Mouse (Mus musculus) embryonic facial prominence, embryonic 14.5 days (tissue): ENCODE measurements around the gene Top3a. TPM values are rescaled to one million over a fixed set of nuclear protein-coding genes. Genes with fewer than 3 reads are reported as not detected.

Experiments
- ATAC-seq: fragments of 200-750 bp; cut with Nextera tagmentation; 2 replicates; pipeline ENCODE4 v1.8.0; 2017; ENCODE audit warnings: low read depth, moderate number of reproducible peaks, moderate TSS enrichment
- DNase-seq: peaks from one replicate; pipeline ENCODE4 v3.0.0-alpha.2; 2015; ENCODE audit warnings: low spot score
- H3K27ac ChIP-seq: fragments of 300-500 bp; sonication (generic); replicated peaks from 2 replicates; pipeline ENCODE4 v1.5.1; 2014; ENCODE audit warnings: low read depth, mild to moderate bottlenecking, low read length, moderate library complexity
- H3K27me3 ChIP-seq: fragments of 300-500 bp; sonication (generic); replicated peaks from 2 replicates; pipeline ENCODE4 v1.6.1; 2014; ENCODE audit warnings: low read length; ENCODE audit not compliant: control insufficient read depth, insufficient read depth
- H3K36me3 ChIP-seq: fragments of 300-500 bp; sonication (generic); 2 replicates; pipeline ENCODE4 v1.6.1; 2014; ENCODE audit warnings: low read length, mixed read lengths; ENCODE audit not compliant: control insufficient read depth, insufficient read depth
- H3K4me1 ChIP-seq: fragments of 300-500 bp; sonication (generic); 2 replicates; pipeline ENCODE4 v1.6.1; 2014; ENCODE audit warnings: antibody characterized with exemption, low read length; ENCODE audit not compliant: control insufficient read depth, insufficient read depth
- H3K4me2 ChIP-seq: fragments of 300-500 bp; sonication (generic); 2 replicates; pipeline ENCODE4 v1.6.1; 2014; ENCODE audit warnings: low read depth, mild to moderate bottlenecking, low read length, moderate library complexity, mixed read lengths
- H3K4me3 ChIP-seq: fragments of 300-500 bp; sonication (generic); 2 replicates; pipeline ENCODE4 v1.5.1; 2014; ENCODE audit warnings: low read depth, mild to moderate bottlenecking, low read length
- H3K9ac ChIP-seq: fragments of 300-500 bp; sonication (generic); 2 replicates; pipeline ENCODE4 v1.6.1; 2014; ENCODE audit warnings: low read depth, mild to moderate bottlenecking, low read length, moderate library complexity, mixed read lengths
- H3K9me3 ChIP-seq: fragments of 300-500 bp; sonication (generic); 2 replicates; pipeline ENCODE4 v1.6.1; 2016; ENCODE audit warnings: low read length; ENCODE audit not compliant: control insufficient read depth
- WGBS: fragments of 180-500 bp; shearing (Covaris S2); extraction: QIAGEN DNeasy Blood & Tissue Kit; methylation state at CpG from one replicate; pipeline ENCODE4 v1.1.7; 2014; 5-methylcytosine and 5-hydroxymethylcytosine counted together
- polyA plus RNA-seq: library from polyadenylated mRNA; unstranded; fragments of >200 nt; fragmentation: Nextera tagmentation; extraction: Ambion mirVana; gene quantifications from 2 replicates; pipeline ENCODE4 v1.2.1, GENCODE M21; 2014

The Top3a gene
- polyA plus RNA-seq, 1 experiment from 2014 or later, result 12.1 TPM

- no peaks in the 10 kb centered on the region for H3K9me3 ChIP-seq
- no peak for DNase-seq
- no peak overlapping the region for H3K4me2 ChIP-seq
- no peaks in the 10 kb centered on the region for H3K27me3 ChIP-seq
- no peak overlapping the region for H3K4me3 ChIP-seq
- no peaks in the 10 kb centered on the region; the same call in 1 of the 2 replicates for H3K36me3 ChIP-seq
- no peak for ATAC-seq
- no peak overlapping the region for H3K9ac ChIP-seq
- no peak overlapping the region for H3K27ac ChIP-seq
- H3K4me1 ChIP-seq, result no peaks in the 10 kb centered on the region
- 83% methylated on average over 2 of the region's 2 CpGs for WGBS
Observed at GRCm38 (mm10) chr11:60769322-60769721, 7.8 kb downstream of the Top3a start.

DNA sequence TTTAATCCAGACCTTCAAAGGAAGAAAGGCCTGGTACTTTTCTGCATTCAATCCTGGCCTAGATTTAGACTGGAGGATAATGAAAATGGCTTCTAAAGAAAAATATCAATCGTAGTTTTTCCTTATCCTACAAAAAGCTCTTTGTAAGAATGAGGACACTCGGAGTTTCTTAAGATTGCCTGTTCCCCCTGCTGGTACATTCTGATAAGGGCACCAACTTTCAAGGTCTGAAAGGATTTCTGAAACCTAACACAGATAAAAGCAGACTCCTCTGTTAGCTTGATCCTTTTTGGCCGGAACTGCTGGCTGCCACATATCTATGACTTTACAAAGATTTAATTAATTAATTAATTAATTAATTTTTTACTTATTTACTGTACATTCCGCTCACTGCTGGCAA, 10.2 kb downstream of the Top3a start:
- Histone ChIP-seq H3K9ac (no peak overlapping the region), H3K27ac (no peak overlapping the region), H3K9me3 (no peaks in the 10 kb centered on the region), H3K27me3 (no peaks in the 10 kb centered on the region), H3K4me2 (no peak overlapping the region), H3K36me3 (peaks cover 12% of the 10 kb centered on the region; the same call in 1 of the 2 replicates), H3K4me1 (no peaks in the 10 kb centered on the region), H3K4me3 (no peak overlapping the region)
- DNase-seq, result no peak
- ATAC-seq, result no peak
- WGBS, result 89% methylated on average over 4 of the region's 4 CpGs

DNA sequence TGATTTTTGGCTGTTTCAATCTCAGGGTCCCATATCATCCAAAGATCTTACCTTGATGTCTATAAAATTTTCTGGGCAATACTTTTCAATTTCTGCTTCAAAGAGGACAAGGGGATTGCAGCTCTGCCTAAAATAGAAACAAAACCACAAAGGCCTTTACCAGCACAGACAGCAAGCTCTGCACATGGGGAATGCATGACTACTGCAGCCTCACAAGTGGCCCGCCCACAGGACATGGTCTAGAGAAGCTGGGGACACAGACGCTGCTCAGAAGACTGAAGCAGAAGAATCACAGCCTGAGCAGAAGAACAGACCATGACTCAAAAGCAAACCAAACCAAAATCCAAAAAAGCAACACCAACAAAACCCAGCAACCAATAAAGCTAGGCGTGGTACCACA, 15.5 kb downstream of the Top3a start:
- ATAC-seq, result no peak
- Histone ChIP-seq H3K4me2 (no peak overlapping the region), H3K36me3 (peaks cover 57% of the 10 kb centered on the region), H3K27me3 (no peaks in the 10 kb centered on the region), H3K27ac (no peak overlapping the region), H3K9ac (no peak overlapping the region), H3K4me1 (no peaks in the 10 kb centered on the region), H3K4me3 (no peak overlapping the region), H3K9me3 (no peaks in the 10 kb centered on the region)
- DNase-seq, result no peak
- WGBS, result 85% methylated on average over 3 of the region's 3 CpGs

DNA sequence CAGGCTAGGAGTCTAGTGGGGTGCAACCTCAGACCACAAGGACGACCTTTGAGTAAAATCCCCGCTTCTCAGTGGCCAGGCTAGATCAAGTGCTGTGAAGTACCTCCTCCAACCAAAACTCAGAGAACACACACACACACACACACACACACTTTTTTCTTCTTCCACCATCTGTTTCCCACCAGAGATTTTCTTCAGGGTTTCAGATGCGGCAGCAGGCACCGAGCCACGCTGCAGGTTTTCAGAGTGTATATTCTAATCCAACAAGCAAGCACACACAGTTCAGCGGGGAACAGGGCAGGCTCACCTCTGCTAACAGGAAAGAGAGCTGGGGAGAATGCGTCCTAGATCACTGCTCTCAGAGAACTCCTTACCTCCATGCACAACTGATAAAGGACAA, 21.6 kb downstream of the Top3a start:
- H3K36me3 ChIP-seq, result peaks cover 87% of the 10 kb centered on the region
- H3K4me3 ChIP-seq, result no peak overlapping the region
- 95% methylated on average over 7 of the region's 7 CpGs for WGBS
- no peak overlapping the region for H3K9ac ChIP-seq
- no peak overlapping the region for H3K4me2 ChIP-seq
- DNase-seq (no peak), ATAC-seq (no peak)
- no peaks in the 10 kb centered on the region for H3K4me1 ChIP-seq
- no peak overlapping the region for H3K27ac ChIP-seq
- H3K27me3 ChIP-seq, result no peaks in the 10 kb centered on the region
- H3K9me3 ChIP-seq, result no peaks in the 10 kb centered on the region

GRCm38 (mm10) chr11:60740321-60740720, 36.8 kb downstream of the Top3a start:
- DNase-seq, result no peak
- H3K9ac ChIP-seq, result no peak overlapping the region
- 81% methylated on average over 3 of the region's 3 CpGs for WGBS
- ATAC-seq, result no peak
- no peak overlapping the region for H3K27ac ChIP-seq
- H3K27me3 ChIP-seq, result no peaks in the 10 kb centered on the region
- peaks cover 61% of the 10 kb centered on the region for H3K36me3 ChIP-seq
- no peaks in the 10 kb centered on the region for H3K4me1 ChIP-seq
- H3K4me2 ChIP-seq, result no peak overlapping the region
- H3K4me3 ChIP-seq, result no peak overlapping the region
- H3K9me3 ChIP-seq, result no peaks in the 10 kb centered on the region

DNA sequence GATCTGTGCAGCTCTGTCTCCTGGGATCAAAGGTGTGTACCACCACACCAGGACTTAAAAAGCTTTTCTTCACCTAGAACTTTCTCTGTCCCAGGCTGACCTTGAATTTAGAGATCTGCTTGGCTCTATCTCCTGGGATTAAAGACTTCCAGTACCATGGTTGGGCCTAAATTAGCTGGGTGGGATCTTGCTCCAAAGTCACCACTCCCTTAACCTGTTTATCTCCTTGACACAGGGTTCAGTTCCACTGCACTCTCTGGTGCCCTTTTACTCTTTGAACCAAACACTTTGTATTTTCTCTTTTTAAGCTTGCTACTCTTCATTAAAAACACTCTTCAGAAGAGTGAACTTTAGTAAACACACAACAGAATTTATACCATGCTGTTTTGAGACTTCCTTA, 39.7 kb downstream of the Top3a start:
- H3K9me3 ChIP-seq, result no peaks in the 10 kb centered on the region
- no peaks in the 10 kb centered on the region for H3K27me3 ChIP-seq
- no peak overlapping the region for H3K9ac ChIP-seq
- peaks cover 57% of the 10 kb centered on the region for H3K36me3 ChIP-seq
- H3K4me2 ChIP-seq, result no peak overlapping the region
- no peak for DNase-seq
- no peak overlapping the region for H3K4me3 ChIP-seq
- no peak for ATAC-seq
- no peaks in the 10 kb centered on the region for H3K4me1 ChIP-seq
- no peak overlapping the region for H3K27ac ChIP-seq

- WGBS, result 87% methylated on average over 3 of the region's 3 CpGs
- no peaks in the 10 kb centered on the region for H3K9me3 ChIP-seq
- H3K4me3 ChIP-seq, result no peak overlapping the region
- ATAC-seq (no peak), DNase-seq (no peak)
- H3K27ac ChIP-seq, result no peak overlapping the region
- H3K9ac ChIP-seq, result no peak overlapping the region
- H3K4me1 ChIP-seq, result no peaks in the 10 kb centered on the region
- H3K36me3 ChIP-seq, result peaks cover 58% of the 10 kb centered on the region
- H3K27me3 ChIP-seq, result no peaks in the 10 kb centered on the region
- H3K4me2 ChIP-seq, result no peak overlapping the region
Observed at GRCm38 (mm10) chr11:60736491-60736890, 40.7 kb downstream of the Top3a start.

DNA sequence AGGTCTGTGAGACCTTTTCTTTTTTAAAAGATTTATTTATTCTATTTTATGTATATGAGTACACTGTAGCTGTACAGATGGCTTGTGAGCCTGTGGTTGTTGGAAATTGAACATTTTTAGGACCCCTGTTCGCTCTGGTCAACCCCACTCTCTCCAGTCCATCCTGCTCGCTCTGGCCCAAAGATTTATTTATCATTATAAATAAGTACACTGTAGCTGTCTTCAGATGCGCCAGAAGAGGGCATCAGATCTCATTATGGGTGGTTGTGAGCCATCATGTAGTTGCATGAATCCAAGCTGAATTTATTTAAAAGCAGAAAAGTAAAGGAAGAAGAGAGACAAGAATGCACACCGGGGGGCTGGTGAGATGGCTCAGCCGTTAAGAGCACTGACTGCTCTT, 42.0 kb downstream of the Top3a start:
- Histone ChIP-seq H3K4me2 (no peak overlapping the region), H3K36me3 (peaks cover 56% of the 10 kb centered on the region), H3K9ac (no peak overlapping the region), H3K4me1 (no peaks in the 10 kb centered on the region), H3K27me3 (no peaks in the 10 kb centered on the region), H3K27ac (no peak overlapping the region), H3K9me3 (no peaks in the 10 kb centered on the region), H3K4me3 (no peak overlapping the region)
- DNase-seq (no peak), ATAC-seq (no peak)
- 75% methylated on average over 5 of the region's 5 CpGs for WGBS

DNA sequence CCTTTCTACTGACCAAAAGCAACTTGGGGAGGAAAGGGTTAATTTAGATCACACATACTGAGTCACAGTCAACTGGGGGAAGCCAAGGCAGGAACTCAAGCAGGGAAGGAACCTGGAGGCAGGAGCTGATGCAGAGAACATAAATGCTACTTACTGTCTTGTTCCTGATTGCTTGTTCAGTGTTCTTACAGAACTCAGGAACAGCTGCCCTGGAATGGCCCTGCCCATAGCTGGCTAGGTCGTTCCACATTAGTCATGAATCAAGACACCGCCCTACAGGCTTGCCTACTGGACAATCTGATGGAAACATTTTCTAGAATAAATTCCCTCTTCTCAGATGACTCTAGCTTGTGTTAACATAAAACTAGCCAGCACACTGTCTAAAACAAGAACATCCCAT, 43.0 kb downstream of the Top3a start:
- DNase-seq (no peak), ATAC-seq (no peak)
- Histone ChIP-seq H3K9ac (no peak overlapping the region), H3K27me3 (no peaks in the 10 kb centered on the region), H3K4me2 (no peak overlapping the region), H3K27ac (no peak overlapping the region), H3K36me3 (peaks cover 46% of the 10 kb centered on the region), H3K4me1 (0 out of 2 replicates have a peak, but pooled peaks cover 5% of the 10 kb centered on the region), H3K9me3 (no peaks in the 10 kb centered on the region), H3K4me3 (no peak overlapping the region)
- WGBS, result 66% methylated on average over 2 of the region's 2 CpGs
